10 mouse cellular contexts compared by ENCODE assay signal in the genomic region with DNA sequence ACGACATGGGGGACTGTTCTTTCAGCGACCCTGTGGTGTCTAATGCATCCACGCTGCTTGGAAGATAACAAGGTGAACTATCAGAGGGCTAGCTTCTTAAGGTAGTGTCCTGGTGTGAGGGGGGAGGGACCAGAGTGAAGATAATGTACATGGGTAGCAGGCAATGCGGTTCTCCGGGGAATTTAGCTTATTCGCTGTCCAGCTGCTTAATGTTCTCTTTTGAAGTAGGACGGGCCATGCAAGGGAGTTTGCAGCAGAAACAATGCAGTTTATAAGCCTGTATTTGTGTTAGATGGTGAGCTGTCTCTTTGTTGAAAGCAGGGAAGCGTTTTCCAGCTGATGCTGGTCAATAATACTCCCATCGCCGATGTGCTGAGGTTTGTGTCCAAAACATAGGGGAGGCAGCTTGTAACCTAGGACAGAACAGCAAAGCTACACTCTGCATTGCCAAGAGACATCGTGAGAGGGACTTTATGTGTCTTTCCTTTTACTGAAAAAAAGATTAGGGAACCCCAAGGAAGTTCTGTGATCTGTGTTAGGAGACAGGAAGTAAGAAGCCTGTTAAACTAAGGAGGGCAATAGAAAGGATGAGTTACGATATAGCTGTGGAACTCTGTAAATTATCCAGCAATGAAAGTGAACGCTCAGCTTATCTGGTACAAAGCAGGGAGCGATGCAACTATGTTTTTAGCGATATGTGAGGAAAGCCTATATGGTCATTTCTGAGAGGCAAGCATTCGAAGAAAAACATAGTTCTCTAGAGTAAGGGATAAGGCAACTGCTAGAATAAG. TPM values are rescaled to one million over a fixed set of nuclear protein-coding genes. Genes with fewer than 3 reads are reported as not detected.
A peak's percentile ranks its signal among the peaks of the same experiment; 100 is the strongest.
DNase-seq lines count a peak whose midpoint lies in the region; ATAC-seq lines count a peak whose summit lies in the region.
"Had no signal": no experiment of that assay in that cellular context is flagged by ENCODE, and none has a peak within 500 bp of the region (broad histone marks: within the 10 kb centered on the region; RNA-seq: fewer than 3 reads in every experiment).

No protein-coding gene starts in this region.

- ATAC-seq in kidney, embryonic 15.5 days (replicated peaks; ENCODE audit: low FRiP score): peak; percentile 71
- ATAC-seq in forebrain, embryonic 13.5 days: peak; percentile 57
- no peak for ATAC-seq in granulocyte monocyte progenitor cell, adult 5-6 weeks (replicated peaks; ENCODE audit: poor library complexity, severe bottlenecking)
- ATAC-seq: Patski had no signal

- H3K9me3 ChIP-seq in kidney, embryonic 15.5 days (replicated peaks): no peaks in the 10 kb centered on the region
- no peaks in the 10 kb centered on the region for H3K9me3 ChIP-seq in forebrain, embryonic 13.5 days (replicated peaks)

- DNase-seq in kidney, adult 9 months: no peak
- DNase-seq in cerebellum, adult 11-12 months: peak; percentile 45
- DNase-seq in mesoderm, embryonic 11.5 days (ENCODE audit: low read depth, low spot score): peak; percentile 31
- no peak for DNase-seq in gastrocnemius, postnatal 10 days
- DNase-seq in urinary bladder, adult 18-20 months (ENCODE audit: low spot score in 2 of 2): no peak

- H3K27ac ChIP-seq in kidney, embryonic 15.5 days: no peak overlapping the region
- no peak overlapping the region for H3K27ac ChIP-seq in forebrain, embryonic 13.5 days

- H3K9ac ChIP-seq in kidney, embryonic 15.5 days: no peak overlapping the region
- peak overlapping the region; percentile 51 for H3K9ac ChIP-seq in forebrain, embryonic 13.5 days

- WGBS in kidney, embryonic 15.5 days: 15% methylated on average over 16 of the region's 16 CpGs
- 17% methylated on average over 16 of the region's 16 CpGs for WGBS in forebrain, embryonic 13.5 days

- no peaks in the 10 kb centered on the region for H3K36me3 ChIP-seq in kidney, embryonic 15.5 days
- H3K36me3 ChIP-seq in forebrain, embryonic 13.5 days (ENCODE audit: poor library complexity, severe bottlenecking): no peaks in the 10 kb centered on the region

- H3K4me2 ChIP-seq in kidney, embryonic 15.5 days: peak overlapping the region; percentile 45
- peak overlapping the region; percentile 68 for H3K4me2 ChIP-seq in forebrain, embryonic 13.5 days

- 0 out of 2 replicates have a peak, but pooled peaks cover 4% of the 10 kb centered on the region for H3K27me3 ChIP-seq in kidney, embryonic 15.5 days
- H3K27me3 ChIP-seq in forebrain, embryonic 13.5 days: no peaks in the 10 kb centered on the region
- H3K27me3 ChIP-seq: Patski had no signal

- 0 out of 2 replicates have a peak overlapping the region, but pooled peaks have one; percentile 7 for H3K4me3 ChIP-seq in kidney, embryonic 15.5 days (replicated peaks)
- H3K4me3 ChIP-seq in forebrain, embryonic 13.5 days: peak overlapping the region; percentile 41

- peaks cover 5% of the 10 kb centered on the region; the same call in 1 of the 2 replicates for H3K4me1 ChIP-seq in kidney, embryonic 15.5 days
- H3K4me1 ChIP-seq in forebrain, embryonic 13.5 days: peaks cover 9% of the 10 kb centered on the region

RNA-seq across cellular contexts. Expression of gene Olfm3, which starts 0.9 kb away (rescaled TPM):
- 0.17 and 0.25 TPM in 2 replicates for polyA plus RNA-seq in kidney, embryonic 15.5 days (2015; fragmentation: Nextera tagmentation; extraction: Ambion mirVana)
- 0.92 and 1.7 TPM in 2 replicates for polyA plus RNA-seq in forebrain, embryonic 13.5 days (2015; fragmentation: Nextera tagmentation; extraction: Ambion mirVana)
- total RNA-seq in gastrocnemius, postnatal 10 days (2021): under 1 TPM in 1 of 2 experiments, not detected in 1; 0.11 TPM
- total RNA-seq in granulocyte monocyte progenitor cell, adult 5-6 weeks (2014; fragmentation: Nextera tagmentation): not detected in 2 replicates
- not detected in 2 replicates for total RNA-seq in granulocyte monocyte progenitor cell, adult 5-6 weeks (2017)
- total RNA-seq: hematopoietic stem cell, adult 5-6 weeks had no signal
- polyA plus RNA-seq: Patski had no signal

Comparison
In these comparisons a context has a peak if more than half of its experiments do, and no peak if none do; other contexts are left out.
1. DNase-seq: peak in cerebellum, adult 11-12 months (single experiment) and mesoderm, embryonic 11.5 days (single experiment); none in kidney, adult 9 months (single experiment), gastrocnemius, postnatal 10 days (single experiment) and urinary bladder, adult 18-20 months (0 of 2).